Mouse (Mus musculus): ENCODE measurements around the gene Hexa. TPM values are rescaled to one million over a fixed set of nuclear protein-coding genes. Genes with fewer than 3 reads are reported as not detected.

Gene Hexa
- 69.7 and 78.1 TPM in 2 replicates for polyA plus RNA-seq (2015; fragmentation: Nextera tagmentation; extraction: Ambion mirVana)

GRCm38 (mm10) chr9:59539441-59540137, at the start of gene Hexa, which contains the start of gene Tmem202:
Gene Hexa, plus strand, starts transcription at chr9:59539540.
Gene Tmem202, minus strand, starts transcription at chr9:59539847.
- peak within 1 kb of the TSS; percentile 73 for H3K9ac ChIP-seq (replicated peaks; ENCODE audit: low read length)
- H3K4me2 ChIP-seq (replicated peaks; ENCODE audit: low read depth, low read length) = peak within 1 kb of the TSS; percentile 90
- H3K36me3 ChIP-seq (ENCODE audit: insufficient read depth, low read length) = no peaks in the 10 kb centered on the region
- ATAC-seq (ENCODE audit: low FRiP score, low TSS enrichment) = peak; percentile 94
- peak within 1 kb of the TSS; percentile 25; the same call in 1 of the 2 replicates for H3K27ac ChIP-seq (ENCODE audit: low read length)
- H3K27me3 ChIP-seq (ENCODE audit: insufficient read depth, low read length) = no peaks in the 10 kb centered on the region
- peak within 1 kb of the TSS; percentile 70 for H3K4me3 ChIP-seq (ENCODE audit: low read length)
- under 1% methylated on average over 55 of the region's 55 CpGs for WGBS
- peaks cover 11% of the 10 kb centered on the region for H3K4me1 ChIP-seq (ENCODE audit: insufficient read depth, low read length)
- no peaks in the 10 kb centered on the region for H3K9me3 ChIP-seq (ENCODE audit: low read length)

GRCm38 (mm10) chr9:59508146-59508545, 31.2 kb upstream of the Hexa start:
- H3K4me1 ChIP-seq (ENCODE audit: insufficient read depth, low read length) = no peaks in the 10 kb centered on the region
- H3K36me3 ChIP-seq (ENCODE audit: insufficient read depth, low read length) = no peaks in the 10 kb centered on the region
- WGBS = 47% methylated on average over 1 of the region's 1 CpGs
- H3K9me3 ChIP-seq (ENCODE audit: low read length) = no peaks in the 10 kb centered on the region
- H3K9ac ChIP-seq (replicated peaks; ENCODE audit: low read length) = no peak overlapping the region
- ATAC-seq (ENCODE audit: low FRiP score, low TSS enrichment) = no peak
- H3K4me2 ChIP-seq (replicated peaks; ENCODE audit: low read depth, low read length) = no peak overlapping the region
- H3K27me3 ChIP-seq (ENCODE audit: insufficient read depth, low read length) = no peaks in the 10 kb centered on the region
- no peak overlapping the region for H3K27ac ChIP-seq (ENCODE audit: low read length)
- no peak overlapping the region for H3K4me3 ChIP-seq (ENCODE audit: low read length)

GRCm38 (mm10) chr9:59512381-59512780, 27.0 kb upstream of the Hexa start:
- Histone ChIP-seq H3K36me3 (ENCODE audit: insufficient read depth, low read length) (no peaks in the 10 kb centered on the region), H3K4me2 (replicated peaks; ENCODE audit: low read depth, low read length) (no peak overlapping the region), H3K9ac (replicated peaks; ENCODE audit: low read length) (no peak overlapping the region), H3K9me3 (ENCODE audit: low read length) (no peaks in the 10 kb centered on the region), H3K4me3 (ENCODE audit: low read length) (no peak overlapping the region), H3K27me3 (ENCODE audit: insufficient read depth, low read length) (no peaks in the 10 kb centered on the region), H3K27ac (ENCODE audit: low read length) (no peak overlapping the region), H3K4me1 (ENCODE audit: insufficient read depth, low read length) (no peaks in the 10 kb centered on the region)
- 42% methylated on average over 4 of the region's 4 CpGs for WGBS
- no peak for ATAC-seq (ENCODE audit: low FRiP score, low TSS enrichment)

GRCm38 (mm10) chr9:59515069-59515468, 24.3 kb upstream of the Hexa start:
- Histone ChIP-seq H3K4me3 (ENCODE audit: low read length) (no peak overlapping the region), H3K4me1 (ENCODE audit: insufficient read depth, low read length) (no peaks in the 10 kb centered on the region), H3K36me3 (ENCODE audit: insufficient read depth, low read length) (no peaks in the 10 kb centered on the region), H3K9ac (replicated peaks; ENCODE audit: low read length) (no peak overlapping the region), H3K9me3 (ENCODE audit: low read length) (no peaks in the 10 kb centered on the region), H3K4me2 (replicated peaks; ENCODE audit: low read depth, low read length) (no peak overlapping the region), H3K27me3 (ENCODE audit: insufficient read depth, low read length) (no peaks in the 10 kb centered on the region), H3K27ac (ENCODE audit: low read length) (no peak overlapping the region)
- 73% methylated on average over 3 of the region's 3 CpGs for WGBS
- ATAC-seq (ENCODE audit: low FRiP score, low TSS enrichment) = no peak

- Histone ChIP-seq H3K4me1 (ENCODE audit: insufficient read depth, low read length) (no peaks in the 10 kb centered on the region), H3K27ac (ENCODE audit: low read length) (no peak overlapping the region), H3K27me3 (ENCODE audit: insufficient read depth, low read length) (no peaks in the 10 kb centered on the region), H3K9me3 (ENCODE audit: low read length) (no peaks in the 10 kb centered on the region), H3K36me3 (ENCODE audit: insufficient read depth, low read length) (no peaks in the 10 kb centered on the region), H3K4me3 (ENCODE audit: low read length) (no peak overlapping the region), H3K4me2 (replicated peaks; ENCODE audit: low read depth, low read length) (no peak overlapping the region), H3K9ac (replicated peaks; ENCODE audit: low read length) (no peak overlapping the region)
- no peak; the same call in 1 of the 2 replicates for ATAC-seq (ENCODE audit: low FRiP score, low TSS enrichment)
- WGBS = 51% methylated on average over 7 of the region's 7 CpGs
Observed at GRCm38 (mm10) chr9:59517127-59517526, 22.2 kb upstream of the Hexa start.

- no peaks in the 10 kb centered on the region for H3K4me1 ChIP-seq (ENCODE audit: insufficient read depth, low read length)
- WGBS = 70% methylated on average over 5 of the region's 5 CpGs
- H3K27me3 ChIP-seq (ENCODE audit: insufficient read depth, low read length) = no peaks in the 10 kb centered on the region
- no peak overlapping the region for H3K9ac ChIP-seq (replicated peaks; ENCODE audit: low read length)
- no peak overlapping the region for H3K27ac ChIP-seq (ENCODE audit: low read length)
- no peak overlapping the region for H3K4me2 ChIP-seq (replicated peaks; ENCODE audit: low read depth, low read length)
- H3K9me3 ChIP-seq (ENCODE audit: low read length) = no peaks in the 10 kb centered on the region
- no peaks in the 10 kb centered on the region for H3K36me3 ChIP-seq (ENCODE audit: insufficient read depth, low read length)
- no peak overlapping the region for H3K4me3 ChIP-seq (ENCODE audit: low read length)
- no peak for ATAC-seq (ENCODE audit: low FRiP score, low TSS enrichment)
Observed at GRCm38 (mm10) chr9:59518976-59519375, 20.4 kb upstream of the Hexa start.

- Histone ChIP-seq H3K9ac (replicated peaks; ENCODE audit: low read length) (no peak overlapping the region), H3K27me3 (ENCODE audit: insufficient read depth, low read length) (no peaks in the 10 kb centered on the region), H3K4me3 (ENCODE audit: low read length) (no peak overlapping the region), H3K4me2 (replicated peaks; ENCODE audit: low read depth, low read length) (no peak overlapping the region), H3K4me1 (ENCODE audit: insufficient read depth, low read length) (no peaks in the 10 kb centered on the region), H3K36me3 (ENCODE audit: insufficient read depth, low read length) (no peaks in the 10 kb centered on the region), H3K9me3 (ENCODE audit: low read length) (no peaks in the 10 kb centered on the region), H3K27ac (ENCODE audit: low read length) (no peak overlapping the region)
- ATAC-seq (ENCODE audit: low FRiP score, low TSS enrichment) = no peak
- 79% methylated on average over 2 of the region's 2 CpGs for whole genome bisulfite sequencing
Observed at GRCm38 (mm10) chr9:59519396-59519795, 19.9 kb upstream of the Hexa start.

- H3K36me3 ChIP-seq (ENCODE audit: insufficient read depth, low read length) = no peaks in the 10 kb centered on the region
- H3K27me3 ChIP-seq (ENCODE audit: insufficient read depth, low read length) = no peaks in the 10 kb centered on the region
- no peaks in the 10 kb centered on the region for H3K4me1 ChIP-seq (ENCODE audit: insufficient read depth, low read length)
- H3K27ac ChIP-seq (ENCODE audit: low read length) = no peak overlapping the region
- no peak overlapping the region for H3K9ac ChIP-seq (replicated peaks; ENCODE audit: low read length)
- H3K4me3 ChIP-seq (ENCODE audit: low read length) = no peak overlapping the region
- 48% methylated on average over 4 of the region's 4 CpGs for WGBS
- no peak overlapping the region for H3K4me2 ChIP-seq (replicated peaks; ENCODE audit: low read depth, low read length)
- no peak for ATAC-seq (ENCODE audit: low FRiP score, low TSS enrichment)
- H3K9me3 ChIP-seq (ENCODE audit: low read length) = no peaks in the 10 kb centered on the region
Observed at GRCm38 (mm10) chr9:59522906-59523305, 16.4 kb upstream of the Hexa start.

GRCm38 (mm10) chr9:59526727-59527126, 12.6 kb upstream of the Hexa start:
- no peak overlapping the region for H3K27ac ChIP-seq (ENCODE audit: low read length)
- WGBS = 81% methylated on average over 6 of the region's 6 CpGs
- H3K4me3 ChIP-seq (ENCODE audit: low read length) = no peak overlapping the region

GRCm38 (mm10) chr9:59527580-59527979, 11.8 kb upstream of the Hexa start:
- 81% methylated on average over 3 of the region's 3 CpGs for WGBS
- no peak overlapping the region for H3K9ac ChIP-seq (replicated peaks; ENCODE audit: low read length)

More at GRCm38 (mm10) chr9:59526727-59527126, 12.6 kb upstream of the Hexa start:
- Histone ChIP-seq H3K36me3 (ENCODE audit: insufficient read depth, low read length) (no peaks in the 10 kb centered on the region), H3K9ac (replicated peaks; ENCODE audit: low read length) (no peak overlapping the region), H3K4me1 (ENCODE audit: insufficient read depth, low read length) (no peaks in the 10 kb centered on the region; the same call in 1 of the 2 replicates), H3K4me2 (replicated peaks; ENCODE audit: low read depth, low read length) (no peak overlapping the region), H3K27me3 (ENCODE audit: insufficient read depth, low read length) (no peaks in the 10 kb centered on the region), H3K9me3 (ENCODE audit: low read length) (no peaks in the 10 kb centered on the region)
- ATAC-seq (ENCODE audit: low FRiP score, low TSS enrichment) = no peak

More at GRCm38 (mm10) chr9:59527580-59527979, 11.8 kb upstream of the Hexa start:
- Histone ChIP-seq H3K36me3 (ENCODE audit: insufficient read depth, low read length) (no peaks in the 10 kb centered on the region), H3K9me3 (ENCODE audit: low read length) (no peaks in the 10 kb centered on the region), H3K4me3 (ENCODE audit: low read length) (no peak overlapping the region), H3K4me1 (ENCODE audit: insufficient read depth, low read length) (no peaks in the 10 kb centered on the region; the same call in 1 of the 2 replicates), H3K27ac (ENCODE audit: low read length) (no peak overlapping the region), H3K27me3 (ENCODE audit: insufficient read depth, low read length) (no peaks in the 10 kb centered on the region), H3K4me2 (replicated peaks; ENCODE audit: low read depth, low read length) (no peak overlapping the region)
- no peak for ATAC-seq (ENCODE audit: low FRiP score, low TSS enrichment)

Measured in kidney, embryonic 16.5 days (tissue).